Mouse (Mus musculus) stomach, postnatal 0 days (tissue): ENCODE data around the gene Zdhhc9. TPM values are rescaled to one million over a fixed set of nuclear protein-coding genes. Genes with fewer than 3 reads are reported as not detected.
A peak's percentile ranks its signal among the peaks of the same experiment; 100 is the strongest.

ENCODE experiments used
- ATAC-seq: fragments of 200-750 bp; cut with Nextera tagmentation; 2 replicates; pipeline ENCODE4 v1.8.0; 2017; ENCODE audit not compliant: low FRiP score, low TSS enrichment
- DNase-seq: peaks from one replicate; pipeline ENCODE4 v3.0.0-alpha.2; 2016; ENCODE audit warnings: low spot score
- H3K27ac ChIP-seq: fragments of 300-500 bp; sonication (generic); replicated peaks from 2 replicates; pipeline ENCODE4 v1.5.1; 2014; ENCODE audit warnings: mild to moderate bottlenecking, control low read depth
- H3K27me3 ChIP-seq: fragments of 300-500 bp; sonication (generic); 2 replicates; pipeline ENCODE4 v1.6.1; 2014; ENCODE audit warnings: low read length; ENCODE audit not compliant: control insufficient read depth, insufficient read depth
- H3K36me3 ChIP-seq: fragments of 300-500 bp; sonication (generic); 2 replicates; pipeline ENCODE4 v1.6.1; 2014; ENCODE audit warnings: low read length, mixed read lengths; ENCODE audit not compliant: control insufficient read depth, insufficient read depth
- H3K4me1 ChIP-seq: fragments of 300-500 bp; sonication (generic); replicated peaks from 2 replicates; pipeline ENCODE4 v1.6.1; 2014; ENCODE audit warnings: antibody characterized with exemption; ENCODE audit not compliant: control insufficient read depth, insufficient read depth
- H3K4me2 ChIP-seq: fragments of 300-500 bp; sonication (generic); replicated peaks from 2 replicates; pipeline ENCODE4 v1.6.1; 2014; ENCODE audit warnings: low read depth, mild to moderate bottlenecking, control low read depth, moderate library complexity
- H3K4me3 ChIP-seq: fragments of 300-500 bp; sonication (generic); 2 replicates; pipeline ENCODE4 v1.5.1; 2014; ENCODE audit warnings: low read depth, low read length, control low read depth
- H3K9ac ChIP-seq: fragments of 300-500 bp; sonication (generic); 2 replicates; pipeline ENCODE4 v1.6.1; 2014; ENCODE audit warnings: mild to moderate bottlenecking, low read length, control low read depth, mixed read lengths
- H3K9me3 ChIP-seq: fragments of 300-500 bp; sonication (generic); 2 replicates; pipeline ENCODE4 v1.6.1; 2016; ENCODE audit warnings: low read length; ENCODE audit not compliant: control insufficient read depth
- CTCF ChIP-seq: IDR thresholded peaks from 2 replicates; pipeline ENCODE4 v1.5.1; 2016; ENCODE audit warnings: antibody characterized with exemption, low read depth, mild to moderate bottlenecking, moderate library complexity
- EP300 ChIP-seq: optimal IDR thresholded peaks from 2 replicates; pipeline ENCODE3; 2016; ENCODE audit warnings: antibody characterized with exemption
- WGBS: fragments of 180-500 bp; shearing (Covaris S2); extraction: QIAGEN DNeasy Blood & Tissue Kit; methylation state at CpG from one replicate; pipeline ENCODE4 v1.1.7; 2014; 5-methylcytosine and 5-hydroxymethylcytosine counted together
- polyA plus RNA-seq: library from polyadenylated mRNA; unstranded; fragments of >200 nt; fragmentation: Nextera tagmentation; extraction: Ambion mirVana; gene quantifications from 2 replicates; pipeline ENCODE4 v1.2.1, GENCODE M21; 2015

The Zdhhc9 gene
- polyA plus RNA-seq, 1 experiment from 2014 or later, result 5.7 TPM

DNA sequence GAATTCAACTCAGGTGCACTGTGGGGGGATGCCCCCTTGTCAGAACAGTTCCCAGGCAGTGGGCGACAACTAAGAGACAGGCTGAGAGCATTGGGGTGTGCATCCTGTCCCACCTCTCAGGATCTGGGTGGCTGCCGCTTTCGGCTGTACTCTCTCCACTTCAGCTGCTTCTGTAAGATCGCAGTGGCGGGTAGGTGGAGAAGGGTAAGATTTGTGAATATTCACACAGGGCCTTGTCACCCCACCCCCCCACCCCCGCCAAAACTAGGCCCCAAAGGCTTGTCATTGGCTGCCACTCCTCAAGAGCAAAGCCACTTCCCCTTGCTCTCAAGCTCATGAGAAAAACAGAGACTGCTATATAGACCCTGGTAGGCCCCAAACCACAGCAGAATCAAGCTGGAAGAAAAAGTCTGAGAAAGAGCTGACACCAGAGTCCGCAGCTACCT lies 60.9 kb downstream of the Zdhhc9 start:
- H3K9ac ChIP-seq, result no peak overlapping the region
- no peak for DNase-seq
- no peak overlapping the region for H3K27ac ChIP-seq
- no peaks in the 10 kb centered on the region for H3K36me3 ChIP-seq
- no peak for ATAC-seq
- no peaks in the 10 kb centered on the region for H3K27me3 ChIP-seq
- H3K9me3 ChIP-seq, result no peaks in the 10 kb centered on the region
- WGBS, result 84% methylated on average over 7 of the region's 7 CpGs
- no peak overlapping the region for H3K4me2 ChIP-seq
- TF ChIP-seq CTCF (no peak), EP300 (no peak)
- H3K4me1 ChIP-seq, result no peaks in the 10 kb centered on the region
- H3K4me3 ChIP-seq, result no peak overlapping the region

DNA sequence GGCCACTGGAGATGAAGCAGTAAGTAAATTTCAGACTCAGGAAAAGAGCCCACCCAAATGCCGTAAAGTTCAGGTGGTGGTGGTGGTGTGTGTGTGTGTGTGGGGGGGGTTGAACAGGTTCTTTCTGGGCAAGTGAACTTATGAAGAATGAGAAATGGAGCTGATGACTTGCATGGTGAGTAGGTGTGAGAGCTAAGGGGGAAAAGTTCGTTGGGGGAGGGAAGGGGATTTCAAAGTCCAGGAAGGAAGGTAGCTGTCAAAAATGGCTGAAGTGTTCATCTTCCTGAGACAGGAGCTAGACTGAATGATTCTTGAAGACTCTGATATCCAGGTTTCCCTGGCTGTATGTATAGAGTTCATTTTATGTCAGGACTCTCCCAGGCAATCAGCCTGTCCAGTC lies 61.5 kb downstream of the Zdhhc9 start:
- no peak overlapping the region for H3K4me2 ChIP-seq
- no peaks in the 10 kb centered on the region for H3K4me1 ChIP-seq
- no peak overlapping the region for H3K27ac ChIP-seq
- WGBS, result 64% methylated on average over 2 of the region's 2 CpGs
- no peak for TF ChIP-seq CTCF
- no peak for TF ChIP-seq EP300
- no peaks in the 10 kb centered on the region for H3K27me3 ChIP-seq
- H3K4me3 ChIP-seq, result no peak overlapping the region
- ATAC-seq, result no peak
- DNase-seq, result no peak
- H3K9ac ChIP-seq, result no peak overlapping the region
- no peaks in the 10 kb centered on the region for H3K36me3 ChIP-seq
- no peaks in the 10 kb centered on the region for H3K9me3 ChIP-seq

DNA sequence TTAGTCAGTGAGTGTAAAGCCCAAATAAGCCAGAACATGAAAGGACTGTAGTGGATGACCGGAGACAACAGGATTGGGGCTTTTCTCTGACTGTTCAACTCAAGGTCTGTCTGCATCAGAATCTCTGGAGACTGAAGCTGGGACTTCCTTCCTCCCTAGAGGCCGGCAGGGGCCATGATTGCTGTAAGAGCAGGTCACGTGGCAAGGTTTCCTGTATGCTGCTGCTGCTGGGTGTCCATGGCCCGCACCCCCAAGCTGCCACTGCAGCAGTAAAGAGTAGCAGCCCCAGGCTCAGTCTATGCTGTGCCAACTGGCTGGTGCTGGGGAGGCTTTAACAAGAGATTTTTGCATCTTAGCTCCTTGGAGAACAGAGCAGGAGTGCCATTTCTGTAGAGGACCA lies 62.4 kb downstream of the Zdhhc9 start, which contains the start of gene Sash3:
Gene Sash3, plus strand, starts transcription at position 175 of the 400 bp plus-strand sequence.
- no peak within 1 kb of the TSS for H3K9ac ChIP-seq
- H3K4me3 ChIP-seq, result no peak within 1 kb of the TSS
- H3K4me2 ChIP-seq, result no peak within 1 kb of the TSS
- H3K36me3 ChIP-seq, result no peaks in the 10 kb centered on the region
- H3K9me3 ChIP-seq, result no peaks in the 10 kb centered on the region
- H3K4me1 ChIP-seq, result no peaks in the 10 kb centered on the region
- H3K27me3 ChIP-seq, result no peaks in the 10 kb centered on the region
- no peak within 1 kb of the TSS for H3K27ac ChIP-seq
- TF ChIP-seq CTCF (no peak), EP300 (no peak)
- DNase-seq (no peak), ATAC-seq (no peak)
- WGBS, result 93% methylated on average over 3 of the region's 4 CpGs

DNA sequence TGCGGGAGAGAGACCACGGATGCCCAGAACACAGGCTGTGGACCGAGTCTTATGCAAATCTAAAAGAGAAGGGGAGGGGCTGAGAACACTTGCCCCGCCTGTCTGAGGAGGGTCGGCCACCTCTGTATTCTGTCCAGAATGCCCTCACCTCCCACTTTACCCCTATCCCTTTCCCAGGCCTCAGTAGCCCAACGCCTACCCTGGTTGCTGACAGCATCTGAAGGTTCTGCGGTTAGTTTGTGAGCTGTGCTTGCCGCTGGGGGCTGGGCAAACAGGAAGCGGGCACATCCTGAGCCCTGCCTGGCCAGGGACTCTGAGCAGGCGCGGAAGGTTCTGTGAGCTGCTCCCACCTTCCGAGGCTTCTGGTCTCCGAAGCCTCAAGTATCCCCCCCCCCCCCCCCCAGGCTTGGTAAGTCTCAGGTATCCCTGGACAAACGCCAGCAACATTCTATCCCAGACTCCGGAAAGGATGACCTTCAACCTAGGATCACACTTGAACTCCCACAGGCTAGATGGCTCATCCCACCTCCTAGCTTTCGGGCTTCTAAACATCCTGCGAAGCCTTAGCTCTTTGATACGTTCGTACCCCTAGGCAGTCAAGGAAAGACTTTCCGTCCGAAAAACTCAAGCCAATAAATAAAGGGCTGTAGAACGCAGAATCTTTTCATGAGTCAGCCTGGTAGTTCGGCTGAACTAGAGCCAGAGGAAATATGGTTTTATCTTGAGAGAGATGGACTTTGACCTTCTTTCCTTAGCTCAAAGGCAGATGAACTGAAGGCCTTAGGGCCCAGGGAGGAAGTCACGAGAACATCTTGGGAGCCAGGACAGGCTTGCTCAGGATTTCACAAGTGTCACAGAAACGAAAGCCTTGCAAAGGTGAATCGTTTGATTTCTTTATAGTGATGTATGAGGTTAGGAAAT lies 65.0 kb downstream of the Zdhhc9 start:
- Histone ChIP-seq H3K9ac (no peak overlapping the region), H3K9me3 (no peaks in the 10 kb centered on the region), H3K4me3 (peak overlapping the region; percentile 26; the same call in 1 of the 2 replicates), H3K4me1 (no peaks in the 10 kb centered on the region), H3K27ac (peak overlapping the region; percentile 70), H3K27me3 (no peaks in the 10 kb centered on the region), H3K4me2 (peak overlapping the region; percentile 41), H3K36me3 (no peaks in the 10 kb centered on the region)
- no peak for TF ChIP-seq EP300
- ATAC-seq (peak; percentile 75), DNase-seq (peak; percentile 45)
- 44% methylated on average over 25 of the region's 26 CpGs for WGBS

DNA sequence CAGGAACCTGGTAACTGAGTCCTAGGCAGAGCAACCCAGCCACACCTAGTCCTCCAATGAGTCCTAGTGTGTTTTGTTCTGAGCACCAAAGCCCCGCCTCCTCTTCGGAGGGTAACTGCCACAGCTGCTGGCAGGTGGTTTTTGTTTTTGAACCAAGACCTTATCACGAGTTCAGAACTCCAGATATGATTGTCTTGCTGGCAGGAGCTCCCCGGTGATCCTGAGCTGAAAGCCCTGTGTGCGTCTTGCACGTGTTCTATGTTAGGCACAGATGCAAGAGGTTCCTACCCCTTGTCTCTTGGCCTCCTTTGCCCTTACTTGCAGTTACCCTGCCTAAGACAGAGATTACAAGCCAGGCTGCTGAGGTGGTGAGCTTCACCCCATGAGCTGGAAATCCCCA lies 67.2 kb downstream of the Zdhhc9 start:
- ATAC-seq, result 0 out of 2 replicates have a peak, but pooled peaks have one; percentile 44

DNA sequence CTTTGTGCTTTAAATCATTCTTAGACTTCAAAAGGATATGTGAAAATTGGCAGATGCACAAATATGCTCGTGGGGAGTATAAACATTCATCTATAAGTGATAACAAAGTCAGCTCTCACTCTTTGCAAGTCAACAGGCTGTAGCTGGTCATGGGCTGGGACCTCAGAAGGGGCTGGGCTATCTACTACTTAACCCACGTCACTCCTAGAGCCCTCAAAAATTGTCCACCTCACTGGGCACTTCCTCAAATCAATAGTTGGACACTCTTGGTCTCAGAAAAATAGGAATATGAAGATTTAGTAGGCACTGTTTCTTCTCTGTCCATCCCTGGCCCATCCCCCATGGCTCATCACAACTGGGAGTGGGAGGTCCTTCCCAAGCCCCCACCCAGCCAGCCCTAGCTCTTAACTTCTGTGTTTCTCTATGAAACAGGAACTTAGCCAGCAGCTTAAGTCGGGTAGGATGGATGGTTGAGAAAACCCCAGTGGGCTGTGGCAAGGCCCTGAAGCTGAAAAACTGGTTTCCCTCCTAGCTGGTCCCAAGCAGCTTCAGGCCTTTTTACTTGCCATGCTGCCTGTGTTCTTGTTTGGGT lies 68.3 kb downstream of the Zdhhc9 start:
- Histone ChIP-seq H3K27ac (0 out of 2 replicates have a peak overlapping the region, but pooled peaks have one; percentile 6), H3K4me3 (no peak overlapping the region), H3K4me2 (no peak overlapping the region), H3K9me3 (no peaks in the 10 kb centered on the region), H3K27me3 (no peaks in the 10 kb centered on the region), H3K36me3 (no peaks in the 10 kb centered on the region), H3K4me1 (no peaks in the 10 kb centered on the region), H3K9ac (no peak overlapping the region)
- ATAC-seq (no peak), DNase-seq (no peak)
- TF ChIP-seq CTCF (no peak), EP300 (no peak)
- WGBS, result 41% methylated on average over 3 of the region's 3 CpGs

More for the DNA sequence above, 67.2 kb downstream of the Zdhhc9 start:
- TF ChIP-seq EP300, result no peak
- no peak for TF ChIP-seq CTCF
- H3K4me3 ChIP-seq, result no peak overlapping the region
- DNase-seq, result peak; percentile 35
- no peak overlapping the region for H3K4me2 ChIP-seq
- H3K9ac ChIP-seq, result no peak overlapping the region
- H3K27ac ChIP-seq, result no peak overlapping the region
- H3K36me3 ChIP-seq, result no peaks in the 10 kb centered on the region
- H3K4me1 ChIP-seq, result no peaks in the 10 kb centered on the region
- no peaks in the 10 kb centered on the region for H3K27me3 ChIP-seq
- H3K9me3 ChIP-seq, result no peaks in the 10 kb centered on the region
- WGBS, result 53% methylated on average over 6 of the region's 6 CpGs
